Mouse (Mus musculus): Measurements from ENCODE around the gene Papolb.

DNA sequence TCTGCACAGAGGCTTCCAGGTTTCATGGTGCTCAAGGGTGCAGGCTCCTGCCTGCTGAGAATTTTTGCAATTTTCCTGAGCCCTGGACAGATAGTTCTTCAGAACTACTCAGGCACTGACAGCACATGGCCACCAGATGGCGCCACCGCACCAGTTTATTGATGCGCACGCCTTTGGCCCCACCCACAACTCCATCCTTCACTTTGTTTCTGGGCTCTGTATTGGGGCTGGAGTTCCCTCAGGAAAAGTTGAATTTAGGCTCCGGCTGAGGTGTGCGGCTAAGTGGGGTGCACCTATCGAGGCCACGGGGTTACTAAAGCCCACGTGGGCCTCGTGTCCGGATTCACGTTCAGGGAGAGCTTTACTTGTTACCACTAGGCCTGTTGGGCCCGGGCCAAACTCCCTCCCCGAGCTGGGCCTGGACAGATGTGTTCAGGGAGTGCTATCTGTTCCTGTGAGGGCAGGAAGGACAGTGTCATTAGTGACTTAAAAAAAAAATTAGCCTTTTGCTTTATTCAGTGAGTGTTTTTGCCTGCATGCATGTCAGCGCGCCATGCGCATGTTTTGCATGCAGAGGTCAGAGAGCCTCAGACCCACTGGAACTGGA, 50.9 kb downstream of the Papolb start:
- TF ChIP-seq POLR2A (IDR thresholded peaks at IDR 0.05; ENCODE audit: low read depth, low read length) (no peak), CTCF (IDR thresholded peaks at IDR 0.05; ENCODE audit: extremely low read depth, insufficient read depth, insufficient read length, insufficient replicate concordance) (peak; percentile 82)

Measured in spleen, adult 2 months (tissue).